Mouse (Mus musculus): ENCODE measurements around the gene Rhebl1. TPM values are rescaled to one million over a fixed set of nuclear protein-coding genes. Genes with fewer than 3 reads are reported as not detected.

Rhebl1 gene
- polyA plus RNA-seq, 1 experiment, result 14.8 TPM

- 2% methylated on average over 14 of the region's 14 CpGs for WGBS
- no peak for DNase-seq (ENCODE audit: low read depth, low spot score)
These were observed 22.8 kb upstream of the Rhebl1 start for GRCm38 (mm10) chr15:98917091-98917490.

DNA sequence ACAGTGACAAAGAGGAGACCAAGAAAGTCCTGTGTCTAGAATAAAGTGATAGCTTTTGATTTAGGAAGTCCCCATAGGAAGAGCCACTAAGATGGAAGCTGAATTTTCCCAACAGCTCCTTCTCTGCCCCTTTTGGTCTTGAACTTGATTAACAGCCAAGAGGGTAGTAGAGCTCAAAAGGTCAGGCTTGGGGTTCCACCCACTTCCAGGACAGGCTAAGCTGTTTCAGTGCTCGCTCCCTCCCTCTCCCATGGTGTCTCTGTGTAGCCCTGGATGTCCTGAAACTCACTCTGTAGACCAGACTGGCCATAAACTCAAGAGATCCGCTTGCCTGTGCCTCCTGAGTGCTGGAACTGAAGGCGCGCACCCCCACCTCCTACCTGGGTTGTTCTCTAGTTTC, 21.7 kb upstream of the Rhebl1 start:
- WGBS, result 91% methylated on average over 4 of the region's 4 CpGs
- no peak for DNase-seq (ENCODE audit: low read depth, low spot score)

DNA sequence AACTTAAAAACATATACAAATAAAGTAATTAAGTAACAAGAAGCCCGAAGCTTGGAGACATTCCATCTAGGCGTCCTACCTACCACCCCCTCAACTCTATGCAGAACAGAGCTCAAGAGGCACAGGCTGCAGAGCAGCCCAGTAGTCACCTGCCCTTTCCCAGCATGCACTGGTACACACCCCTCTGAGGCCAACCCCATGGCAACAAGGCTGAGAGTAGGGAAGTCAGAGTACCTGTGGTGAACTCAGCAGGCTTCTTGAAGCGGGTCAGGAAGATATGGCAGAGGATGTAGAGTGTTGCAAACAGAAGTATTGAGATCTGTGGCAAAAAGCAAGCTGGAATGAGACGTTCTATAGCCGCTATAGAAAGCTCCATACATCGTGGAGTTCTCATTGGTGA, 20.6 kb upstream of the Rhebl1 start:
- WGBS, result 93% methylated on average over 6 of the region's 6 CpGs
- DNase-seq (ENCODE audit: low read depth, low spot score), result no peak

- 51% methylated on average over 10 of the region's 10 CpGs for WGBS
- no peak for DNase-seq (ENCODE audit: low read depth, low spot score)
These were observed 10.4 kb upstream of the Rhebl1 start for GRCm38 (mm10) chr15:98904692-98905091.

DNA sequence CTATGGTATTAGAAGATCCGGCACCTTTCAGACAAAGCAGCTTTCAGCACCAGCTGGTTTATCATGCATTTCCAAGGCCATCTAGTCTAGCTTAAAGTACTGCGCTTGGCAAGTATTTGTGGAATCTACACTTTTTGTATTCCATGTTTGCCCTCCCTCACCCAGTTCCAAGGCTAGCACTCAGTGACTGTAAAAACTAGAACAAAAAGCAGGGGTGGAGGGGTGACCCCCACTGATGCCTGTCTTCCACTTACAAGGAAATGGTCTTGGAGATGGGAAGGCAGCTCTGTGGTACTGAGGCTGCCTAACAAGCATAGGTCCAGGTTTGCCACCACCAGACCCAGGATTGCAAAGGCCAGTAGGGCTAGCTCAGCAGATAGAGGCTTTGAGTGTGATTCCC, 8.3 kb upstream of the Rhebl1 start:
- WGBS, result 88% methylated on average over 2 of the region's 2 CpGs
- no peak for DNase-seq (ENCODE audit: low read depth, low spot score)

DNA sequence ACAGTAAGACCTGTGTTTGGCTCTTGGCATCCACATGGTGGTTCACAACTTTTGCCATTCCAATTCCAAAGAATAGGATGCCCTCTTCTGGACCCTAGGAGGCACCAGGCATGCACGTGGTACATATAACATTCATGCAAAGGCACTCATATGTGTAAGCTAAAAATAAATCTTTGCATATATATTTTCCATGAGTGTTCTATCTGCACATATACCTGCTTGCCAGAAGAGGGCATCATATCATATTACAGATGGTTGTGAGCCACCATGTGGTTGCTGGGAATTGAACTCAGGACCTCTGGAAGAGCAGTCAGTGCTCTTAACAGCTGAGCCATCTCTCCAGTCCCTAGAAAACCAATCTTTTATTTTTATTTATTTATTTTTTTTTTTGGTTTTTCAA, 7.2 kb upstream of the Rhebl1 start:
- no peak for DNase-seq (ENCODE audit: low read depth, low spot score)
- 45% methylated on average over 1 of the region's 1 CpGs for WGBS

GRCm38 (mm10) chr15:98897928-98898800, 3.8 kb upstream of the Rhebl1 start, which contains the start of gene Dhh:
Dhh (minus strand) TSS chr15:98898540.
- no peak for DNase-seq (ENCODE audit: low read depth, low spot score)
- 3% methylated on average over 41 of the region's 41 CpGs for WGBS

- DNase-seq (ENCODE audit: low read depth, low spot score), result no peak
- 7% methylated on average over 10 of the region's 10 CpGs for WGBS
These were observed 3.2 kb upstream of the Rhebl1 start for GRCm38 (mm10) chr15:98897495-98897894.

DNA sequence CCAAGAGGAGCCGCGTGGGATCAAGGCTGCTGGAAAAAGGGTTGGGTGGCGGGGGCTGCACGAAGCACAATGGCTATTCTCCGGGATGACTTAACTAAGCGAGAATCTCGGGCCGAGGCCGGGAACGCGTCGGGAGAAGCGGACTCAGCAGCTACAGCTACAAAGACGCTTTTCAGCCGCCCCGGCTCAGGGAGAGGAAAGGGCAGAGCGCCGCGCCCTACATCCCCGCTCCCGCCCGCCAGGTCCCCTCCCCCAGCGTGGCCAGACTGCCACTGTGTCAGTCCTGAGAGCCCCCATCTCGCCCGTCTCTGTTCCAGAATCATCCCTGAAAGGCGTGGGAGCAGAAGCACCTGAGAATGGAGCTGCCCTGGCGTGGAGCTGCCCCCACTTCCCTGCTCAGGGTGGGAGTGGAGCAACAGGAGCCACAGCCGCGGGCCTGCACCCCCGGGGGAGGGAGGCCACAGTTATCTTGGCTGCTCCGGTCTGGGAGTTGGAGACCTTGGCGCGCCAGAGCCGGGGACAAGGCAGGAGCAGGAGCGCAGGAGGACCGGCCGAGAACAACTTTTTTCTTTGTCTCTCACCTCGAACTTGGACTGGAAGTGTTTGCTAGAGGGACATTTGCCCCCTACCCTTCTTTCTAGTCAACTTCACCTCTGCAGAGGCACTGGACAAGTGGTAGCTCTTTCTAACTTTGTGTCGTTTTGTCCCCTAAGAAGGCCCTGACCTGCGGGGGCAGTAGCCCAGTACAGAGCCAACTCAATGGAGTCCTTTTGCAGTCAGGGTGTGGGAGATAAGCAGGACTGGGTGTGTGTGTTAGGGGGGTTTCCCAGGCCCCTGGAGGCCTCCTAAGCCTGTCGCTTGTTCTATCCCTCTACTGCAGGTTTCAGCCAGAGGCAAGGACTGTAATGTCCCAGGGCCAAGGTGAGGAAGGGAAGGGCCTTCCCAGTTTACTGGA, 1.6 kb upstream of the Rhebl1 start:
- no peak for DNase-seq (ENCODE audit: low read depth, low spot score)
- WGBS, result 12% methylated on average over 41 of the region's 41 CpGs

DNA sequence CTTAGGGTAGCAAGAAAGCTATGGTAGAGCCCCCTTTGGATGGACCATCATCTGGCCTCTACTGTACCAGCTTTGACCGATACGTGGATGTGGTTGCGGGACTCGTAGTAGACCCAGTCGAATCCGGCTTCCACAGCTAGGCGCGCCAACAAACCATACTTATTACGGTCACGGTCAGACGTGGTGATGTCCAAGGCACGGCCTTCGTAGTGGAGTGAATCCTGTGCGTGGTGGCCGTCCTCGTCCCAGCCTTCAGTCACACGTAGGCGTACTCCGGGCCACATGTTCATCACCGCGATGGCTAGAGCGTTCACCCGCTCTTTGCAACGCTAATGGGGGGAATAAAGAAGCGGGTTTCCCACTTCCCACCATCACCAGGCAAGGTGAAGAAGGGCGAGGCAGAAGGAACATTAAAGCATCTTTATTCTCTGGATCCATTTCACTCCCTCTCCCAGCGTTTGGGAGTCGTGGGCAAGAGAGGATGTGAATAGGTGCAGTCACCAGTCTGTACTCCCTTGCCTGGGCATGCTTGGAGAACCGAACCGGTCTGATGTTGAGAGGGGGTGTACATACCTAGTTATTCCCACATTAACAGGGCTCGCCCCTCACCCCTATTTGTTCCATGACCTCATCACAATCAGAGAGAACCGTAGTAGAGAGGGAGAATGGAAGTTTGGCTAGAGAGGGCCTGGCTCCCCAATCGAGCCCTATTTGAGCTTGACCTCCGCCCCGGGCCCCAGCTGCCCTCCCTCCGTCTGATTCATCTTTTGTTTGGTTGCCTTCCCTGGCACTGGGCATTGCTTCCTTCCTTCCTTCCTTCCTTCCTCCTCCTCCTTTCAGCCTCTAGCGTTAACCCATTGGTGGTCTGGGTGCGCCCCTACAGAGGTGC, 650 bp upstream of the Rhebl1 start:
- 15% methylated on average over 38 of the region's 38 CpGs for WGBS
- no peak for DNase-seq (ENCODE audit: low read depth, low spot score)

GRCm38 (mm10) chr15:98893036-98893435, 1.3 kb downstream of the Rhebl1 start:
- DNase-seq (ENCODE audit: low read depth, low spot score), result no peak
- 93% methylated on average over 4 of the region's 4 CpGs for WGBS

DNA sequence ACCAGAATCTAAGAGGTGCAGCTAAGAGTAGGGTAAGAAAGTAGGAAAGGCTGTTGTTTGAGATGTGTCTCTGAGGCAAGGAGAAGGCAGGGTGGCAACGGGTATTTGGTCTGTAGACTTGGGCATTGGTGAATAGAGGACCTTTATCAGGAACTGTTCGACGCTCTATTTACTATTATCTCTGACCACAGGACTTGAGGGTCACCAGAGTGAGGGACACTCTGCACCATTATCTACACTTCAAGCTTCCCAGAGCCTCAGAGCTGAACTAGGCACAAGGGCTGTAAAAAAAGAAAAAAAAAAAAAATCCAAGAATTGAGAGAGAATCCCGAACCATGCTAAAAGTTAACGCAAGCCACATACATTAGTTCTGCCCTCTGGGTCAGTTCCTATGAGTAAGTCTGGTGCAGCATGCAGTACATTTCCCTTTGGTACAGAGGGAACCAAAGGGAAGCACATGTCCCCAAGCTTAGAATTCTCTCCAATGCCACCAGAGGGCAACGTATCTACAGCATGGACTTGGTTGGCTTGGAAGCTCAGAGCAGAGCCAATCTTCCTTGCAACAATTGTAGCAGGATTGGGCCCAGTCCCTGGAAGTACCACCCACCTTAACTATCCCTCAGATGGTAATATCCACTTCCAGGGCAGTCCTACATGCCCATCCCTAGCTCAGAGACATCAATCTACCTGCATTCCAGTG, 2.3 kb downstream of the Rhebl1 start:
- DNase-seq (ENCODE audit: low read depth, low spot score), result no peak
- 37% methylated on average over 6 of the region's 6 CpGs for WGBS

DNA sequence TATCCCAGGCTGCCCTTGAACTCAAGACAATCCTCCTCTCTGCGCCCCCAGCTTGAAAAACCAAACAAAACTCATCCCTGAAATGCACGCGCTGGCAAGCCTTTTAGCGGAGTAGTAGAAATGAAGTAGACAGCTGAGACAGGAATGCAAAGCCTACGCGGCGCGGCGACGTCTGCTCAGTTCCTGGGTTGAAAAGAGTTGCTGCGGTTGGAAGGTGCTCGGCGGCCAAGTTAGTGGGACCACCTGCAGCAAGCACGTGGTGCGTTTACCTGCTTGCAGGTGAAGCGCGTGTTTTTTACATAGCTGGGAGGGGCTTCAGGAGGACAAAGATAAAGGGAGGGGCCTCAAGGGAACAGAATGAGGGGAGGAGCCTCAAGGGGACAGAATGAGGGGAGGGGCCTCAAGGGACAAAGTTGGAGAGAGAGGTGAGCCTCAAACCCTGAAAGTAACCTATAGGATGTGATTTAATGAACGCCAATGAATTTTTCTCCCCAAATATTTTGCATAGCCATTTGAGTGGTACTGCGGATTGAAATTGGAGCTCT, 3.1 kb downstream of the Rhebl1 start:
- 19% methylated on average over 19 of the region's 19 CpGs for WGBS

DNA sequence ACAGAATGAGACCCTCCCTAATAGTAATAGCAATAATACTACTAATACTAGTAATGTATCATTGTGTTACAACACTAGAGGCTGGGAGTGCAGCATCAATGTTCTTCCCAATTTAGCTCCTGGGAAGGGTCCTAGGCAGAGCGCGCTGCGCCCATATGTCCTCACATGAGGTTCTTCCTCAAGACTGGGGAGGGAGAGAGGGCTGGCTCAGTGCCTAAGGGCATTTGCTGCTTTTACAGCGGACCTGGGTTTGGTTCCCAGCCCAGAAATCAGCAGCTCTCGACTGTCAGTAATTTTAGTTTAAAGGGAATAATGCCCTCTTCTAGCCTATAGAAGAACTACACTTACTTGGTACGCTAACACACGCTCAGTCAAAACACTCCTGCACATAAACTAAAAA, 6.8 kb downstream of the Rhebl1 start:
- no peak for DNase-seq (ENCODE audit: low read depth, low spot score)
- 76% methylated on average over 7 of the region's 7 CpGs for WGBS

More for the DNA sequence above, 3.1 kb downstream of the Rhebl1 start:
- DNase-seq (ENCODE audit: low read depth, low spot score), result no peak

- DNase-seq (ENCODE audit: low read depth, low spot score), result no peak
- WGBS, result 56% methylated on average over 8 of the region's 8 CpGs
These were observed 7.5 kb downstream of the Rhebl1 start for GRCm38 (mm10) chr15:98886667-98887387.

DNA sequence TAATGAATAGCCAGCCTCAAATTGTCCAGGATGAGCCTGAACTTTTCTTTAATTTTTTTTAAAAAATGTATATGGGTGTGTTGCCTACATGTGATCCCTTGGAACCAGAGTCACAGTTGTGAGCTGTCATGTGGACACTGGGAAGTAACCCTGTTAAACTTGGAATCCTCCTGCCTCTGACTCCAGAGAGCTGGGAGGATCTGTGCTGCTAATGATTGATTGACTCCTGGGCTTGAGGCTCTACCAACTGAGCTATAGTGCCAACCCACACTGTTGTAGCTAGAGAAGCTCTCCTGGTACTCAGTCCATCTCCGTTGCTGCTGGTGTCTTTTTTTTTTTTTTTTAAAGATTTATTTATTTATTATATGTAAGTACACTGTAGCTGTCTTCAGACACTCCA, 10.2 kb downstream of the Rhebl1 start:
- no peak for DNase-seq (ENCODE audit: low read depth, low spot score)
- 52% methylated on average over 1 of the region's 1 CpGs for WGBS

GRCm38 (mm10) chr15:98883661-98884060, 10.7 kb downstream of the Rhebl1 start:
- no peak for DNase-seq (ENCODE audit: low read depth, low spot score)

DNA sequence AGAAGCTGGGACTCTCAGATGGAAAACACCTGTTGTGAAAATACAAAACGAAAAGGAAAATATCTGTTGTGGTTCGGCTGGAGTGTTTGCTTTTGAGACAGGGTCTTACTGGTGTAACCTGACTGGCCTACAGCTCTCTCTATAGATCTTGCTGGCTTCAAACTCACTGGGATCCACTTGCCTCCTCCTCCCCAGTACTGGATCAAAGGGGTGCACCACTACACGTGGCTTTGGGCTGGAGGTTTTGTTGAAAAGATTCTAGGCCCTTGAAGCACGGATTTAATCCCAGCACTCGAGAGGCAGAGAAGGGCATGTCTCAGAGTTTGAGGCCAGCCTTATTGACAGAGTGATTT, 12.7 kb downstream of the Rhebl1 start:
- 12% methylated on average over 5 of the region's 5 CpGs for WGBS
- no peak for DNase-seq (ENCODE audit: low read depth, low spot score)
